Mouse (Mus musculus): ENCODE results near the gene Hes3. TPM values are rescaled to one million over a fixed set of nuclear protein-coding genes. Genes with fewer than 3 reads are reported as not detected.

The Hes3 gene
- total RNA-seq, 2 experiments from 2014 or later = not detected

DNA sequence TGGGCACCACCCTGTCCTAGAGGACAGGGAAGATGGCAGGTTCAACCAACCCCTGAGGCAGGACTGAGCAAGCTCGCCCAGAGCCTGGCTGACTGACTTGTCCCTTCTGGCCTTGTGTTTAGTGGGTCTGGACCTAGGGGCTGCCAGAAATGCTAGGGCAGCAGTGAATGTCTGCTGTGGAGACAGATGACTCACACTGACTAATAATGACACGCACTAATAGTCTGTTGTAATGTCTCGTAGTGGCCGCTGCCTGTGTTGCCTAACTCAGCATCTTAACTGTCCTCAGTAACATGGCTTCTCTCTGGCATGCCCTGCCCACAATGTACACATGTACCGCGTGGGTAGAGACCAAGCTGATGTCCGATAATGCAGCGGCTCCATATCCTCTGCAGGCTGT is 31.0 kb downstream of the Hes3 start:
- no peak for DNase-seq (ENCODE audit: low spot score)

- peak; percentile 79 for DNase-seq (ENCODE audit: low spot score)
Measured at GRCm38 (mm10) chr4:152257070-152257469, 34.4 kb downstream of the Hes3 start.

GRCm38 (mm10) chr4:152253183-152253759 is 38.2 kb downstream of the Hes3 start:
- no peak for DNase-seq (ENCODE audit: low spot score)

- DNase-seq (ENCODE audit: low spot score) = no peak
Measured at GRCm38 (mm10) chr4:152250615-152251014, 40.8 kb downstream of the Hes3 start.

DNA sequence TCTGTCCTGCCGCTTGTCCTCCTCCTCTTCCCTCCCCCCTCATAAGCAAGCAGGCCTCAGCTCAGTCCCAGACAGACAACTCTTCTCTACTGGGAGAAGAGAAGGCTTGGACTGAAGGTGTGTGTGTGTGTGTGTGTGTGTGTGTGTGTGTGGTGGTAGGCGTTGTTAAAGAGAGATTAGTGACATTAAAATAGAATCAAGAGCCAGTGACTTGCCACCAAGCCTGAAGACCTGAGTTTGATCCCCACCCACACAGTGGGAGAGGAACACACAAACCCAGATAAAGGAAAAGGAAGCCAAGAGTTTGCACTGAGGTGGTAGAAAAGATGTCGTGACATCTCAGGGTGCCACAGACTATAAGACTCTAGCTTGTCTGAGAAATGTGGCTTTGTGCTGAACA is 44.3 kb downstream of the Hes3 start:
- no peak for DNase-seq (ENCODE audit: low spot score)

DNA sequence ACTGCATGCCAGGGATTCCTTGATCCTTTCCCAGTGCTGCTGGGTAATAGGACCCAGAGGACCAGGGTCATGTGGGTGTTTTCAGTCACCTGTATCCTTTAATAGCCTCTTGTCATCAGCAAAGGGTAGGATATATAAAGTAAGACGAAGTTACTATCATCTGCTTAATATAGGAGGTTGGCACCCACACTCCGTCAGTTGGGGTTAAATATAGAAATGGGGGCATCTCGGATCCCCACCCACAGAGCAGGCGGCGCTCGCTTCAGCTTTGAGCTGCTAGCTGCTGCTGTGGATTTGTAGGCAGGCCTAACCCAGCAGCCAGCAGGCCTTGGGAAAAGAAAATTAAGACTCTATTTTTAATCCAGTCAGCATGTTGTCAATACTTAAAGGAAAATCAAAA is 45.5 kb downstream of the Hes3 start:
- peak; percentile 66 for DNase-seq (ENCODE audit: low spot score)

DNA sequence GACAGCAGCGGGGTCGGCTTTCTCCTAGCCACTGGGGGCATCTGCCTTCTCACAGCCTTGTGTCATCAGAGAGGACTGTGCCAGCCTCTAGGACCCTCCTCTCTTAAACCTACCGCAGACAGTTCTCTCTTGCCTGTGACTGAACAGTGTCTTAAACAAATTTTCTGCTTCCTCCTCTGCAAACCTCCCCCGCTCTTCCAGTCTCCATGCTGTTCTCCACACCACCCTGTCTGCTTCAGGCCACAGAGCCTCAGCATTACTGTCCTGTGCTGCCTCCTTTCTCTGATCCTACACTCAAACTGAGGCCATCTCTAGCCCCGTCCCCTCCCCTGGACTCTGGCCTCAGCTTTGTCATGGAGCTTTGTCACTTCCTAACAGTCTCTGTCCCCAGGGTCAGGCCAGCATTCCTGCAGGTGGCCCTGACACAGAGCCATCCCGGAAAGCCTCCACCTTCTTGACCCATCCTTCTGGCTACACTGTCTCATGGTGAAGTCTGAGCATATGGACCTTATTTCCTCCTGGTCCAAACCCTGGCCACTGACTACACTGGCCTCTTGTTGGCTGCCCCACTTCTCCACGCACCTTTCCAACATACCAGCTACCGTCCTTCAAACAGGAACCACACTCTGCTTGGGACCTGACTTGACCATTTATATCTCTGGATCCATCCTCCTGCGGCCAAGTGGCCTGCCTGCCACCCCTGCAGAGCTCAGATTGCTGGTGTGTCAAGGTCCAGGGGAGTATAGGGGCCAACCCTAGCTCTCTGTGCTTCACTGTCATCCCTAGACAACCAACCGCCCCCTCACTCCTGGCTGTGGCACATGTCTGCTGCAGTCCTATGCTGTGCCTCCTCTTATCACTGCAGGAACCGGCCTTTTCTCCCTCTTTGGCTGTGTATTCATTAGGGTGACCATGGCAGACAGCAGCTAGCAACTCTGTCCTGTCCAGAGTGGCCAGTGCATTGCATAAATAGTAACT is 46.6 kb downstream of the Hes3 start:
- DNase-seq (ENCODE audit: low spot score) = no peak

GRCm38 (mm10) chr4:152243969-152244368 is 47.5 kb downstream of the Hes3 start:
- no peak for DNase-seq (ENCODE audit: low spot score)

- no peak for DNase-seq (ENCODE audit: low spot score)
Measured at GRCm38 (mm10) chr4:152243241-152243891, 48.1 kb downstream of the Hes3 start.

GRCm38 (mm10) chr4:152239974-152240373 is 51.5 kb downstream of the Hes3 start:
- DNase-seq (ENCODE audit: low spot score) = no peak

Other genes starting within 250 kb of the Hes3 start
- 1 to 10 TPM; 5.0 to 6.5 TPM for gene Plekhg5, start 219.2 kb downstream of the Hes3 start, total RNA-seq (2021)
- 1 to 10 TPM; 1.0 to 1.8 TPM for gene Tnfrsf25, start 175.7 kb downstream of the Hes3 start, total RNA-seq (2021)
- under 1 TPM; 0.36 to 0.59 TPM for gene Espn, start 139.3 kb downstream of the Hes3 start, total RNA-seq (2021)
- not detected for gene Hes2, start 132.8 kb downstream of the Hes3 start, total RNA-seq (2021)
- gene Acot7, start 113.5 kb downstream of the Hes3 start, total RNA-seq (2021) = 10 to 100 TPM; 16.2 to 18.8 TPM
- 1 to 10 TPM; 3.4 to 4.5 TPM for gene Gpr153, start 17.4 kb downstream of the Hes3 start, total RNA-seq (2021)
- 10 to 100 TPM; 19.8 to 19.9 TPM for gene Icmt, start 5.6 kb upstream of the Hes3 start, total RNA-seq (2021)
- gene Rnf207, start 27.3 kb upstream of the Hes3 start, total RNA-seq (2021) = not detected
- gene Rpl22, start 34.1 kb upstream of the Hes3 start, total RNA-seq (2021) = 100 to 1,000 TPM; 249 to 251 TPM
- gene Chd5, start 47.0 kb upstream of the Hes3 start, total RNA-seq (2021) = under 1 TPM in 1 of 2 experiments, not detected in 1; 0.12 TPM
- gene Nphp4, start 185.0 kb upstream of the Hes3 start, total RNA-seq (2021) = 1 to 10 TPM in 1 of 2 experiments, under 1 TPM in 1; 0.85 to 1.1 TPM
- 1 to 10 TPM in 1 of 2 experiments, under 1 TPM in 1; 0.95 to 1.2 TPM for gene Kcnab2, start 186.2 kb upstream of the Hes3 start, total RNA-seq (2021)